Mouse (Mus musculus) thymus, adult 2 months (tissue): ENCODE measurements around the gene Nfil3.

Source experiments
- CTCF ChIP-seq: fragments of 200-500 bp; IDR thresholded peaks from 2 replicates; pipeline ENCODE4 v1.5.1; 2012; ENCODE audit warnings: mild to moderate bottlenecking, control low read depth, low read length, moderate library complexity, borderline replicate concordance; ENCODE audit not compliant: control insufficient read depth, poor library complexity, insufficient read depth; ENCODE audit errors: extremely low read depth
- POLR2A ChIP-seq: fragments of 200-500 bp; IDR thresholded peaks from 2 replicates; pipeline ENCODE4 v1.6.1; 2012; ENCODE audit warnings: mild to moderate bottlenecking, low read length, control low read depth, moderate library complexity; ENCODE audit not compliant: control insufficient read depth, poor library complexity, insufficient read depth; ENCODE audit errors: extremely low read depth

GRCm38 (mm10) chr13:52919790-52920352, 61.0 kb downstream of the Nfil3 start:
- TF ChIP-seq POLR2A: no peak
- TF ChIP-seq CTCF: no peak
